Mouse (Mus musculus): Measurements from ENCODE around the gene Lax1. TPM values are rescaled to one million over a fixed set of nuclear protein-coding genes. Genes with fewer than 3 reads are reported as not detected.

The Lax1 gene
- polyA plus RNA-seq (2015; fragmentation: Nextera tagmentation; extraction: Ambion mirVana): 0.63 and 1.1 TPM in 2 replicates

DNA sequence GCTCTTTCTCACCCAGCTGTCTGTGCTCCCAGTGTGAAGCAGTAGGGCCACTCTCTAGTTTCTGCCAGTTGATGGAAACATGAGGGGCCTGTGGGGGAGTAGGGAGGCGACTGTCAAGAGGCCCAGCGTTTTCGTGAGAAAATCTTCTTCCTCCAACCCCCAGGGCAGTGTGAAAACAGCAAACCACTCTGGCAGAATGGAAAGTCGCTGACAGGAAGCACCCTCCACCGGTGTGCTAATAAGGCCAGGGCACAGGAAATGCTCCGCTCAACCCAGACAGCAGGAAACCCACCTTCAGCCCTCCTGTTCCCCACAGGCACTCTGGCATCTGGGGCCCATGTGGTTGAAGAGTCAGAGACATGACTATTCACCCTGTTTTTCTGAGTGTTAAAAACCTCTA lies at the start of gene Lax1:
Gene Lax1, minus strand, starts transcription at position 212 of the 400 bp plus-strand sequence.
- Histone ChIP-seq H3K36me3 (ENCODE audit: control insufficient read depth, insufficient read depth, low read length) (no peaks in the 10 kb centered on the region), H3K4me3 (replicated peaks; ENCODE audit: low read length) (no peak within 1 kb of the TSS), H3K4me1 (ENCODE audit: control insufficient read depth, insufficient read depth, low read length) (peaks cover 16% of the 10 kb centered on the region), H3K4me2 (ENCODE audit: low read depth, low read length) (no peak within 1 kb of the TSS), H3K9ac (ENCODE audit: low read length) (no peak within 1 kb of the TSS), H3K27ac (ENCODE audit: low read length) (no peak within 1 kb of the TSS), H3K9me3 (replicated peaks; ENCODE audit: control insufficient read depth, low read length) (no peaks in the 10 kb centered on the region), H3K27me3 (ENCODE audit: control insufficient read depth, insufficient read depth, low read length) (no peaks in the 10 kb centered on the region)
- no peak for ATAC-seq (ENCODE audit: insufficient read depth, low FRiP score)
- WGBS: 34% methylated on average over 6 of the region's 6 CpGs

DNA sequence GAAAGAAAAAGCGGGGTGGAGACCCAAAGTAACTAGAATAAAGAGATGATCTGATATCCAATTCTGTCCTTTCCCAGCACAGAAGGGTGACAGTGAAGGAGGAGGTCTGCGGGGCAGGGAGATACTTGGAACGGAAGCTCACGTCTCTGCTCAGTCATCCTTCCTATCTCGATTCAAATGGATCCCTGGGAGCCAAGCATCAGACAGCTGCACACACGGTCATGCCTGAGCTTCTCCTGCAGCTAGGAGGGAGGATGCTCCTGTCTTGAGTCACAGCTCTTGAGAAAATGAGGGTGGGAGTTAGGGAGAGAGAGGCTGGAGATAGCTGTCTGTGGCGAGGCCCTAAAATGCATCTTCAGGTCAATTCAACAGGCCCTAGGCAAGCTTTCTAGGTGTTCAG lies 46.8 kb upstream of the Lax1 start:
- peaks cover 4% of the 10 kb centered on the region; the same call in 1 of the 2 replicates for H3K4me1 ChIP-seq (ENCODE audit: control insufficient read depth, insufficient read depth, low read length)
- H3K9ac ChIP-seq (ENCODE audit: low read length): no peak overlapping the region
- H3K4me3 ChIP-seq (replicated peaks; ENCODE audit: low read length): no peak overlapping the region
- no peaks in the 10 kb centered on the region for H3K36me3 ChIP-seq (ENCODE audit: control insufficient read depth, insufficient read depth, low read length)
- no peak overlapping the region for H3K4me2 ChIP-seq (ENCODE audit: low read depth, low read length)
- WGBS: 71% methylated on average over 7 of the region's 7 CpGs
- H3K27me3 ChIP-seq (ENCODE audit: control insufficient read depth, insufficient read depth, low read length): no peaks in the 10 kb centered on the region
- no peaks in the 10 kb centered on the region for H3K9me3 ChIP-seq (replicated peaks; ENCODE audit: control insufficient read depth, low read length)
- ATAC-seq (ENCODE audit: insufficient read depth, low FRiP score): no peak
- H3K27ac ChIP-seq (ENCODE audit: low read length): no peak overlapping the region

DNA sequence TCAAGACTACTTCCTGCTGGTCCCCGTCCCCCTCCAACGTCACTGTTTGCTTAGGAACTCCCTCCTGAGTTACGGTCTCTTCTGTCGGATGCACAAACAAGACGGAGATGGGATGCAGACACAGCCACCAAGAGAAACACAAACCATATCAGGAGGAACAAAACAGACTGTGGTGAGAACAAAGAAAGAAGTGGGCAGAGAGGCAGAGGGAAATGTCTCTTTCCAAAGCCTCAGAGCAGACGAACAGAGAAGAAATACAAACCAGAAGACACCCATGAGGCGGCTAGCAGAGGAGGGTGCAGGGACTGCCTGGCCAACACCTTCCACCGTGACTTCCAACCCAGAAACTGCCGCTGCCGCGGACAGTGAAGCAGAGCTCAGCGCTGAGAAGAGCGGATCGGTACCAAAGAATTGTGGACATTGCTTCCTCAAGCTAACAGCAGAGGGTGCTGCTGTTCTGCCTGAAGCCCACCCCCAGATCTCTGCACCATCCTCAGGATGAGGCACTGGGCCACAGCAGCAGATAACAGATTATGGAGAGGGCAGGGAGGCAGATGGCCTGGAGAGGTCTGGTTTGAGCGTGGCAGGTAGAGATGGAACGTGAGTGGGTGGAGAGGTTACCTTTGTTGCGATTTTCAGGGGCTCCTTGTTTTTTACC lies 46.2 kb upstream of the Lax1 start:
- no peaks in the 10 kb centered on the region for H3K9me3 ChIP-seq (replicated peaks; ENCODE audit: control insufficient read depth, low read length)
- H3K4me3 ChIP-seq (replicated peaks; ENCODE audit: low read length): peak overlapping the region; percentile 25
- no peak overlapping the region for H3K27ac ChIP-seq (ENCODE audit: low read length)
- no peaks in the 10 kb centered on the region for H3K36me3 ChIP-seq (ENCODE audit: control insufficient read depth, insufficient read depth, low read length)
- peak; percentile 76; the same call in 1 of the 2 replicates for ATAC-seq (ENCODE audit: insufficient read depth, low FRiP score)
- H3K27me3 ChIP-seq (ENCODE audit: control insufficient read depth, insufficient read depth, low read length): no peaks in the 10 kb centered on the region
- peaks cover 4% of the 10 kb centered on the region; the same call in 1 of the 2 replicates for H3K4me1 ChIP-seq (ENCODE audit: control insufficient read depth, insufficient read depth, low read length)
- H3K4me2 ChIP-seq (ENCODE audit: low read depth, low read length): peak overlapping the region; percentile 38
- WGBS: 12% methylated on average over 17 of the region's 17 CpGs
- H3K9ac ChIP-seq (ENCODE audit: low read length): peak overlapping the region; percentile 57

DNA sequence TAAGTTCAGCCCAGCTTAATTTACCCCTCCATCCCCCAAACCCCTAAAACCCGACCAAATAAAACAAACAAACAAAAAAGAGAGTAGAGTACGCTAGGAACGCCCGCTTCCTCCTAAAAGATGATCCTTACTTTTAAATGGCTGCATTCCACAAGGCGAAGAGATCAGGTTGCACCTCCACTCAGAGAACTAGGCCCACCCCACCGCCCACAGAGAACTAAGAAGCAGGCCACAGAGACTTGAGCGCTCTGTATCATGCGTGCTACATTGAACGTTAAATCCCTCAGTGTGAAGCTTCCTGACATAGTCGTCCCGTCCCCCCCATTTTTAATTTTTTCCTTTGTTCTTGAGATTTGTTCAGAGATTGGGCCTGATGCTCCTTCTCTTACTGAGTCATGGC lies 42.9 kb upstream of the Lax1 start:
- Histone ChIP-seq H3K27me3 (ENCODE audit: control insufficient read depth, insufficient read depth, low read length) (no peaks in the 10 kb centered on the region), H3K4me3 (replicated peaks; ENCODE audit: low read length) (no peak overlapping the region), H3K4me1 (ENCODE audit: control insufficient read depth, insufficient read depth, low read length) (peaks cover 4% of the 10 kb centered on the region; the same call in 1 of the 2 replicates), H3K27ac (ENCODE audit: low read length) (no peak overlapping the region), H3K36me3 (ENCODE audit: control insufficient read depth, insufficient read depth, low read length) (peaks cover 3% of the 10 kb centered on the region; the same call in 1 of the 2 replicates), H3K9ac (ENCODE audit: low read length) (no peak overlapping the region), H3K4me2 (ENCODE audit: low read depth, low read length) (no peak overlapping the region), H3K9me3 (replicated peaks; ENCODE audit: control insufficient read depth, low read length) (no peaks in the 10 kb centered on the region)
- WGBS: 51% methylated on average over 11 of the region's 11 CpGs
- no peak for ATAC-seq (ENCODE audit: insufficient read depth, low FRiP score)

DNA sequence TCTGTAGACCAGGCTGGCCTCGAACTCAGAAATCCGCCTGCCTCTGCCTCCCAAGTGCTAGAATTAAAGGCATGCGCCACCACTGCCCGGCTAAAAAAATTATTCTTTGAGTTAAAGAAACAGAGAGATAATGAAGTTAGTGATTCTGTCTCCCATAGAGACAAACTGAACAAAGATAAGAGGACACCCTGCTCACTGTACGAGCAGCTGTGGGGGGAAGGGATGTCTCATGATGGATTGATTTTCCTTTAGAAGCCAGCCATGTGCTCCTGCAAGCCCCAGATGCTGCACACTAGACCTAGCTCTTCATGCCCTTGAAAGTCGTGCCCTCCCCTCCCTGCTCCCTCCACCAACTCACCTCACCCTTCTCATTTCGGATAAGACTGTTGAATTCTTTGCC lies 38.4 kb upstream of the Lax1 start:
- H3K9ac ChIP-seq (ENCODE audit: low read length): no peak overlapping the region
- WGBS: 69% methylated on average over 7 of the region's 7 CpGs
- H3K4me3 ChIP-seq (replicated peaks; ENCODE audit: low read length): no peak overlapping the region
- peaks cover 3% of the 10 kb centered on the region; the same call in 1 of the 2 replicates for H3K36me3 ChIP-seq (ENCODE audit: control insufficient read depth, insufficient read depth, low read length)
- H3K9me3 ChIP-seq (replicated peaks; ENCODE audit: control insufficient read depth, low read length): no peaks in the 10 kb centered on the region
- H3K4me2 ChIP-seq (ENCODE audit: low read depth, low read length): no peak overlapping the region
- no peak overlapping the region for H3K27ac ChIP-seq (ENCODE audit: low read length)
- H3K27me3 ChIP-seq (ENCODE audit: control insufficient read depth, insufficient read depth, low read length): no peaks in the 10 kb centered on the region
- no peaks in the 10 kb centered on the region for H3K4me1 ChIP-seq (ENCODE audit: control insufficient read depth, insufficient read depth, low read length)
- no peak for ATAC-seq (ENCODE audit: insufficient read depth, low FRiP score)

DNA sequence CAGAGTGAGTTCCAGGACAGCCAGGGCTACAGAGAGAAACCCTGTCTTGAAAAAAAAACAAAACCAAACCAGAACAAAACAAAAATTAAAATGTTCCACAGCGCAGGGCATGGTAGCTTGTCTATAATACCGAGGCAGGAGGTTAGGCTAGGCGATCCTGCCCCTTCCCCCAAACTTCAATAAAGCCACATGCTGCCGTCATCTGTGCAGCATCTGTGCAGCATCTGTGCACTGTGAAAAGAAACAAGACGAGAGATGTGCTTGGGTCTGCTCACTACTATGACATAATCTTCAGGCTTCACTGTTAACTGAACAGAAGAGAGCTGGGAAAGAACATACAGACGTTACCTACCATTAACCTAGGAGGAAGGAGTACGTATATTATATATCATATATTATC lies 30.4 kb upstream of the Lax1 start:
- Histone ChIP-seq H3K4me1 (ENCODE audit: control insufficient read depth, insufficient read depth, low read length) (no peaks in the 10 kb centered on the region), H3K36me3 (ENCODE audit: control insufficient read depth, insufficient read depth, low read length) (peaks cover 5% of the 10 kb centered on the region; the same call in 1 of the 2 replicates), H3K27me3 (ENCODE audit: control insufficient read depth, insufficient read depth, low read length) (no peaks in the 10 kb centered on the region), H3K4me2 (ENCODE audit: low read depth, low read length) (no peak overlapping the region), H3K27ac (ENCODE audit: low read length) (no peak overlapping the region), H3K4me3 (replicated peaks; ENCODE audit: low read length) (no peak overlapping the region), H3K9me3 (replicated peaks; ENCODE audit: control insufficient read depth, low read length) (no peaks in the 10 kb centered on the region), H3K9ac (ENCODE audit: low read length) (no peak overlapping the region)
- WGBS: 83% methylated on average over 7 of the region's 7 CpGs
- ATAC-seq (ENCODE audit: insufficient read depth, low FRiP score): no peak

DNA sequence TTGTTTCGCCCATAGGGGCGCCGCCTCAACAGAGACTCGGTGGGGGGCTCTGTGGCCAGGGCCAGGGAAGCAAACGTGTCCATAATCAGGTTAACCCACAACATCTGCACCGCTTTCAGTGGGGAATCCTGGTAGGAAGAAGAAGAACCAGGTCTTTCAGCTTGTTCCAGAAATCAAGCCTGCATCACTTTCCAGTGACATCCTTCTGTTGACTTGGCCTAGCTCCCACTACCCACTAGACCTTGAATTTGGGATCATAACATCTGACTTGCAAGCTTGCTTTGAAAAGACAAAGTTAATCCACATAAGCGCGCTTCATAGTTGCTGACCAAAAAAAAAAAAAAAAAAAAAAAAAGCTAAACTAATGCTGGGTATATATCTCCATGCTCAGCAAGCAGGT lies 28.9 kb upstream of the Lax1 start:
- H3K4me2 ChIP-seq (ENCODE audit: low read depth, low read length): no peak overlapping the region
- no peak overlapping the region for H3K9ac ChIP-seq (ENCODE audit: low read length)
- no peaks in the 10 kb centered on the region for H3K4me1 ChIP-seq (ENCODE audit: control insufficient read depth, insufficient read depth, low read length)
- H3K9me3 ChIP-seq (replicated peaks; ENCODE audit: control insufficient read depth, low read length): no peaks in the 10 kb centered on the region
- H3K4me3 ChIP-seq (replicated peaks; ENCODE audit: low read length): no peak overlapping the region
- WGBS: 89% methylated on average over 8 of the region's 8 CpGs
- peaks cover 5% of the 10 kb centered on the region; the same call in 1 of the 2 replicates for H3K36me3 ChIP-seq (ENCODE audit: control insufficient read depth, insufficient read depth, low read length)
- no peak overlapping the region for H3K27ac ChIP-seq (ENCODE audit: low read length)
- no peak for ATAC-seq (ENCODE audit: insufficient read depth, low FRiP score)
- no peaks in the 10 kb centered on the region for H3K27me3 ChIP-seq (ENCODE audit: control insufficient read depth, insufficient read depth, low read length)

DNA sequence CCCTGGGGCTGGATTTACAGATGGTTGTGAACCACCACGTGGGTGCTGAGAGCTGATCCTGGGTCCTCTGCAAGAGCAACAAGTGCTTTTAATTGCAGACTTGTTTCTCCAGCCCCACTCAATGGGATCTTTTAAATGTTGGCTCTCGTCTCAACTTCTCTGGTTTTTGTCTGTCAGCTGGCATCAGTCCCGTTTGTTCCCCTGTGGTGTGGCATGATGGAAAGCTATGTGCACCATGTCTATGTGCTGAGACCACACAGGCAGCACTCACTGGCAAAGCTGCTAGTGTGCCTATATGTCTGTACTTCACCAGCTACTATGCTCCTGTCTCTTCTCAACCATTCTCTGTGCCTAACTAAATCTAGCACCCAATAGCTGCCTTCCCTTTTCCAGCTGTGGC lies 28.4 kb upstream of the Lax1 start:
- Histone ChIP-seq H3K36me3 (ENCODE audit: control insufficient read depth, insufficient read depth, low read length) (peaks cover 5% of the 10 kb centered on the region; the same call in 1 of the 2 replicates), H3K9me3 (replicated peaks; ENCODE audit: control insufficient read depth, low read length) (no peaks in the 10 kb centered on the region), H3K27ac (ENCODE audit: low read length) (no peak overlapping the region), H3K9ac (ENCODE audit: low read length) (no peak overlapping the region), H3K4me3 (replicated peaks; ENCODE audit: low read length) (no peak overlapping the region), H3K4me1 (ENCODE audit: control insufficient read depth, insufficient read depth, low read length) (no peaks in the 10 kb centered on the region), H3K4me2 (ENCODE audit: low read depth, low read length) (no peak overlapping the region), H3K27me3 (ENCODE audit: control insufficient read depth, insufficient read depth, low read length) (no peaks in the 10 kb centered on the region)
- ATAC-seq (ENCODE audit: insufficient read depth, low FRiP score): no peak
- 68% methylated on average over 3 of the region's 3 CpGs for WGBS

DNA sequence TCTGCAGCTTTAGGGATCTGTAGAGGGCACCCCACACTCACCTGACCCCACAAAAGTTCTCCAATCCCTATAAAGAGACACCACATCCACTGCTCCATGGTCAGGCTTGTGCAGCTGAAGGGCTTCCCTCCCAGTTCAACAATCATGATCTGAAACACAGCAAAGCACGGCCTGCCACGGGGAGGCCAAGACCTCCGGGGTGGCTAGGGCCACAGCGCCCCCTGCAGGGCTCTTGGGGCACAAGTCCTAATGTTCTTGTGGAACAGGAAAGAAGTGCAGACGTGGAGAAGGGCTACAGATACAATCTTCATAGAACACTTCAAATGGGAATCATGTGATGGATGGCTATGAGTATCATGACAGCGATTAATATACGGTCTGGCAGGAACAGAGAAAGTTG lies 26.6 kb upstream of the Lax1 start:
- H3K4me1 ChIP-seq (ENCODE audit: control insufficient read depth, insufficient read depth, low read length): peaks cover 9% of the 10 kb centered on the region
- no peak for ATAC-seq (ENCODE audit: insufficient read depth, low FRiP score)

More for the DNA sequence above, 26.6 kb upstream of the Lax1 start:
- 27% methylated on average over 7 of the region's 7 CpGs for WGBS
- no peaks in the 10 kb centered on the region for H3K9me3 ChIP-seq (replicated peaks; ENCODE audit: control insufficient read depth, low read length)
- H3K4me3 ChIP-seq (replicated peaks; ENCODE audit: low read length): no peak overlapping the region
- H3K4me2 ChIP-seq (ENCODE audit: low read depth, low read length): no peak overlapping the region
- H3K9ac ChIP-seq (ENCODE audit: low read length): no peak overlapping the region
- H3K36me3 ChIP-seq (ENCODE audit: control insufficient read depth, insufficient read depth, low read length): peaks cover 5% of the 10 kb centered on the region; the same call in 1 of the 2 replicates
- no peak overlapping the region for H3K27ac ChIP-seq (ENCODE audit: low read length)
- H3K27me3 ChIP-seq (ENCODE audit: control insufficient read depth, insufficient read depth, low read length): no peaks in the 10 kb centered on the region
